In the genomic region with DNA sequence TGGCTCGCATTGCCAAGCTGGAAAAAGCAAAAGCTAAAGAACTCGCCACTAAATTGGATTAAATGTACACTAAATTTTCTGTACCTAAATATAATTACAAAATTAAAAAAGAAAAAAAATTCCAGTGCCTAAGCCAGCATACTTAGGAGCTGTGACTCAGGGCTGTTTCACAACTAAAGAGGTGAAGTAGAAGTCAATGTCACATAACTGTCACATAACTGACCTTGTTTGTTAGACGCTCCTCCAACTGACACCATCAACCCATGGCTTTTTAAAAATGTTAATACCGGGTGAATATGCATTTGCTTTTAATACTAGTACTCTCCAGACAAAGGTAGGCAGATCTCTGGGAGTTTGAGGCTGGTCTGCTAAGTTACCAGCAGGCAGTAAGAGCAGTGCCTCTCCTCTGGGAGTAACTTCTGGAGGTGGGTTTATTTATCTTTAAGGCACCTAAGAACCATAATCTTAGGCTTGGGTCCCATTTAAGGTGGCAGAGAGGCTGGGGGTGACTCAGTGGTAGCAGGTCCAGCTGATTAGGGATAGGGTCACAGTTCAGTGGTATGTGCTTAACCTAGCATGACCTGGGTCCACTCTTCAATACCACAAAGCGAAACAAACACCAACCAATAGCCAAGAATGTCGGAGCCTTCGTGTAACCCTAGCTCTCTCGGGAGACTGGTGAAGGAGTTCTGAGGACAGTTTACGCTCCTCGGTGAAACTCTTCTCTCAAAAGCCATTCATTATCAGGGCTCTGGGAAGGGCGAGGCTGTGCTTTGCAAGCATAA, we compare ENCODE assay signal across 8 mouse cellular contexts. TPM values are rescaled to one million over a fixed set of nuclear protein-coding genes. Genes with fewer than 3 reads are reported as not detected.
A peak's percentile ranks its signal among the peaks of the same experiment; 100 is the strongest.
DNase-seq lines count a peak whose midpoint lies in the region; ATAC-seq and TF ChIP-seq lines count a peak whose summit lies in the region.

No protein-coding gene starts in this region.

- TF ChIP-seq EP300 in lung, postnatal 0 days (IDR thresholded peaks at IDR 0.05), result no peak
- no peak for TF ChIP-seq EP300 in stomach, postnatal 0 days (optimal IDR thresholded peaks at IDR 0.05)

- H3K27me3 ChIP-seq in lung, postnatal 0 days (replicated peaks; ENCODE audit: insufficient read depth, low read length), result no peaks in the 10 kb centered on the region
- H3K27me3 ChIP-seq in forebrain, embryonic 12.5 days, result no peaks in the 10 kb centered on the region
- no peaks in the 10 kb centered on the region for H3K27me3 ChIP-seq in liver, adult 2 months (ENCODE audit: control insufficient read depth, insufficient read depth, low read length)
- no peaks in the 10 kb centered on the region for H3K27me3 ChIP-seq in stomach, postnatal 0 days (ENCODE audit: control insufficient read depth, insufficient read depth, low read length)

- no peak for ATAC-seq in lung, postnatal 0 days
- no peak for ATAC-seq in forebrain, embryonic 12.5 days (ENCODE audit: low FRiP score)
- ATAC-seq in stomach, postnatal 0 days (ENCODE audit: low FRiP score, low TSS enrichment), result no peak

- H3K79me2 ChIP-seq in liver, adult 2 months (ENCODE audit: control insufficient read depth, insufficient read depth, low read length), result peaks cover 18% of the 10 kb centered on the region; the same call in 1 of the 2 replicates

- DNase-seq in lung, postnatal 0 days (ENCODE audit: low spot score), result peak; percentile 27
- no peak for DNase-seq in lung, adult 18-20 months
- DNase-seq in liver, adult 2 months (ENCODE audit: extremely low read depth, low read depth, low spot score), result peak; percentile 83
- DNase-seq in stomach, postnatal 0 days (ENCODE audit: low spot score), result no peak
- DNase-seq in frontal cortex, postnatal 10 days (ENCODE audit: low spot score in 2 of 2), result no peak
- DNase-seq in cerebellum, postnatal 10 days, result no peak
- DNase-seq in MN1 (ENCODE audit: low spot score), result no peak

- no peak overlapping the region for H3K27ac ChIP-seq in lung, postnatal 0 days (ENCODE audit: low read length)
- H3K27ac ChIP-seq in forebrain, embryonic 12.5 days, result no peak overlapping the region
- H3K27ac ChIP-seq in liver, adult 2 months (replicated peaks; ENCODE audit: insufficient read depth, low read depth, low read length), result peak overlapping the region; percentile 96
- H3K27ac ChIP-seq in stomach, postnatal 0 days (replicated peaks), result 0 out of 2 replicates have a peak overlapping the region, but pooled peaks have one; percentile 8

- H3K4me2 ChIP-seq in lung, postnatal 0 days (replicated peaks; ENCODE audit: low read depth, low read length), result peak overlapping the region; percentile 88; the same call in 1 of the 2 replicates
- H3K4me2 ChIP-seq in forebrain, embryonic 12.5 days, result peak overlapping the region; percentile 86
- H3K4me2 ChIP-seq in stomach, postnatal 0 days (replicated peaks; ENCODE audit: low read depth), result peak overlapping the region; percentile 82

- H3K4me3 ChIP-seq in lung, postnatal 0 days (ENCODE audit: low read depth, low read length), result no peak overlapping the region
- H3K4me3 ChIP-seq in forebrain, embryonic 12.5 days (replicated peaks), result peak overlapping the region; percentile 75
- H3K4me3 ChIP-seq in liver, adult 2 months (ENCODE audit: insufficient read depth, low read depth, low read length), result peak overlapping the region; percentile 89
- peak overlapping the region; percentile 89; the same call in 1 of the 2 replicates for H3K4me3 ChIP-seq in stomach, postnatal 0 days (ENCODE audit: low read depth, low read length)

- TF ChIP-seq POLR2A in liver, adult 2 months (IDR thresholded peaks at IDR 0.05; ENCODE audit: extremely low read depth, insufficient read depth, low read length), result no peak

- H3K9me3 ChIP-seq in lung, postnatal 0 days (ENCODE audit: low read length), result no peaks in the 10 kb centered on the region
- no peaks in the 10 kb centered on the region for H3K9me3 ChIP-seq in forebrain, embryonic 12.5 days
- no peaks in the 10 kb centered on the region for H3K9me3 ChIP-seq in stomach, postnatal 0 days (ENCODE audit: control insufficient read depth, low read length)

- WGBS in lung, postnatal 0 days, result 60% methylated on average over 11 of the region's 11 CpGs
- 79% methylated on average over 11 of the region's 11 CpGs for WGBS in forebrain, embryonic 12.5 days
- 31% methylated on average over 11 of the region's 11 CpGs for WGBS in liver, adult 2 months
- 51% methylated on average over 11 of the region's 11 CpGs for whole genome bisulfite sequencing in stomach, postnatal 0 days

- peaks cover 5% of the 10 kb centered on the region; the same call in 1 of the 2 replicates for H3K4me1 ChIP-seq in lung, postnatal 0 days (ENCODE audit: insufficient read depth, low read depth, low read length)
- H3K4me1 ChIP-seq in forebrain, embryonic 12.5 days, result peaks cover 16% of the 10 kb centered on the region
- peaks cover 13% of the 10 kb centered on the region for H3K4me1 ChIP-seq in liver, adult 2 months (ENCODE audit: control insufficient read depth, insufficient read depth, low read length)
- H3K4me1 ChIP-seq in stomach, postnatal 0 days (replicated peaks; ENCODE audit: control insufficient read depth, insufficient read depth), result no peaks in the 10 kb centered on the region

- no peak for TF ChIP-seq CTCF in lung, postnatal 0 days (IDR thresholded peaks at IDR 0.05)
- TF ChIP-seq CTCF in liver, adult 2 months (IDR thresholded peaks at IDR 0.05; ENCODE audit: low read depth, low read length), result no peak
- no peak for TF ChIP-seq CTCF in stomach, postnatal 0 days (IDR thresholded peaks at IDR 0.05; ENCODE audit: low read depth)

- no peaks in the 10 kb centered on the region for H3K36me3 ChIP-seq in lung, postnatal 0 days (ENCODE audit: insufficient read depth, low read length)
- H3K36me3 ChIP-seq in forebrain, embryonic 12.5 days (replicated peaks), result peaks cover 10% of the 10 kb centered on the region
- peaks cover 9% of the 10 kb centered on the region for H3K36me3 ChIP-seq in liver, adult 2 months (ENCODE audit: control insufficient read depth, insufficient read depth, low read length)
- peaks cover 3% of the 10 kb centered on the region; the same call in 1 of the 2 replicates for H3K36me3 ChIP-seq in stomach, postnatal 0 days (ENCODE audit: control insufficient read depth, insufficient read depth, low read length)

- peak overlapping the region; percentile 91 for H3K9ac ChIP-seq in lung, postnatal 0 days (replicated peaks; ENCODE audit: low read depth)
- H3K9ac ChIP-seq in forebrain, embryonic 12.5 days, result peak overlapping the region; percentile 93
- H3K9ac ChIP-seq in liver, adult 2 months (ENCODE audit: low read depth, low read length), result peak overlapping the region; percentile 67
- H3K9ac ChIP-seq in stomach, postnatal 0 days (ENCODE audit: low read length), result peak overlapping the region; percentile 38; the same call in 1 of the 2 replicates

RNA-seq across cellular contexts. Expression of gene Coq9, which starts 1.5 kb away (rescaled TPM):
- 47.1 and 51.4 TPM in 2 replicates for polyA plus RNA-seq in lung, postnatal 0 days (2015; fragmentation: Nextera tagmentation; extraction: Ambion mirVana)
- polyA plus RNA-seq in forebrain, embryonic 12.5 days (2016; fragmentation: Nextera tagmentation; extraction: Ambion mirVana), result 47.8 and 52.3 TPM in 2 replicates
- total RNA-seq in liver, adult 2 months (2014; rRNA removed), result 148 and 183 TPM in 2 replicates
- 280 and 359 TPM in 2 replicates for polyA plus RNA-seq in liver, adult 2 months (2012; rRNA removed)
- polyA plus RNA-seq in stomach, postnatal 0 days (2015; fragmentation: Nextera tagmentation; extraction: Ambion mirVana), result 62.3 and 66.7 TPM in 2 replicates

RNA-seq across cellular contexts. Expression of gene Ciapin1, which starts 1.5 kb away (rescaled TPM):
- polyA plus RNA-seq in lung, postnatal 0 days (2015; fragmentation: Nextera tagmentation; extraction: Ambion mirVana), result 66.7 and 74.5 TPM in 2 replicates
- polyA plus RNA-seq in forebrain, embryonic 12.5 days (2016; fragmentation: Nextera tagmentation; extraction: Ambion mirVana), result 170 and 179 TPM in 2 replicates
- 9.5 and 11.9 TPM in 2 replicates for total RNA-seq in liver, adult 2 months (2014; rRNA removed)
- 48.9 and 57.3 TPM in 2 replicates for polyA plus RNA-seq in liver, adult 2 months (2012; rRNA removed)
- 58.8 and 61.7 TPM in 2 replicates for polyA plus RNA-seq in stomach, postnatal 0 days (2015; fragmentation: Nextera tagmentation; extraction: Ambion mirVana)

RNA-seq across cellular contexts. Expression of gene Polr2c, which starts 20.6 kb away (rescaled TPM):
- 98.4 and 103 TPM in 2 replicates for polyA plus RNA-seq in lung, postnatal 0 days (2015; fragmentation: Nextera tagmentation; extraction: Ambion mirVana)
- 144 and 147 TPM in 2 replicates for polyA plus RNA-seq in forebrain, embryonic 12.5 days (2016; fragmentation: Nextera tagmentation; extraction: Ambion mirVana)
- total RNA-seq in liver, adult 2 months (2014; rRNA removed), result 27.4 and 31.7 TPM in 2 replicates
- 44.1 and 47.3 TPM in 2 replicates for polyA plus RNA-seq in liver, adult 2 months (2012; rRNA removed)
- polyA plus RNA-seq in stomach, postnatal 0 days (2015; fragmentation: Nextera tagmentation; extraction: Ambion mirVana), result 70.4 and 72.7 TPM in 2 replicates

RNA-seq across cellular contexts. Expression of gene Ccl17, which starts 26.4 kb away (rescaled TPM):
- 5.7 and 9.1 TPM in 2 replicates for polyA plus RNA-seq in lung, postnatal 0 days (2015; fragmentation: Nextera tagmentation; extraction: Ambion mirVana)
- polyA plus RNA-seq in forebrain, embryonic 12.5 days (2016; fragmentation: Nextera tagmentation; extraction: Ambion mirVana), result 0.56 TPM in 1 of 2 replicates, not detected in the other
- total RNA-seq in liver, adult 2 months (2014; rRNA removed), result not detected in 2 replicates
- 0.21 and 0.22 TPM in 2 replicates for polyA plus RNA-seq in liver, adult 2 months (2012; rRNA removed)
- 0.42 and 0.55 TPM in 2 replicates for polyA plus RNA-seq in stomach, postnatal 0 days (2015; fragmentation: Nextera tagmentation; extraction: Ambion mirVana)

RNA-seq across cellular contexts. Expression of gene Dok4, which starts 39.5 kb away (rescaled TPM):
- 42.7 and 47.5 TPM in 2 replicates for polyA plus RNA-seq in lung, postnatal 0 days (2015; fragmentation: Nextera tagmentation; extraction: Ambion mirVana)
- 22.0 and 25.1 TPM in 2 replicates for polyA plus RNA-seq in forebrain, embryonic 12.5 days (2016; fragmentation: Nextera tagmentation; extraction: Ambion mirVana)
- 0.83 and 1.5 TPM in 2 replicates for total RNA-seq in liver, adult 2 months (2014; rRNA removed)
- 1.4 and 1.5 TPM in 2 replicates for polyA plus RNA-seq in liver, adult 2 months (2012; rRNA removed)
- 19.3 and 20.5 TPM in 2 replicates for polyA plus RNA-seq in stomach, postnatal 0 days (2015; fragmentation: Nextera tagmentation; extraction: Ambion mirVana)

Comparison
In these comparisons a context has a peak if more than half of its experiments do, and no peak if none do; other contexts are left out.
1. DNase-seq: peak in lung, postnatal 0 days (single experiment) and liver, adult 2 months (single experiment); none in lung, adult 18-20 months (0 of 2), stomach, postnatal 0 days (single experiment), frontal cortex, postnatal 10 days (0 of 2), cerebellum, postnatal 10 days (0 of 2) and MN1 (single experiment).
2. H3K27ac ChIP-seq: peak in liver, adult 2 months (single experiment) and stomach, postnatal 0 days (single experiment); none in lung, postnatal 0 days (single experiment) and forebrain, embryonic 12.5 days (single experiment).
3. H3K9ac ChIP-seq: peak in every context shown above with its lines; median percentile 93 in forebrain, embryonic 12.5 days; 91 in lung, postnatal 0 days; 67 in liver, adult 2 months; 38 in stomach, postnatal 0 days.
4. Peak in every context shown above with its lines, with median percentiles within 50 percentile points of each other: H3K4me2 ChIP-seq.